Mouse (Mus musculus) forebrain, embryonic 11.5 days (tissue): ENCODE measurements around the gene Tor1b. TPM values are rescaled to one million over a fixed set of nuclear protein-coding genes. Genes with fewer than 3 reads are reported as not detected.

Source experiments
- ATAC-seq: fragments of 200-750 bp; cut with Nextera tagmentation; replicated peaks from 2 replicates; pipeline ENCODE4 v1.8.0; 2017; ENCODE audit warnings: moderate TSS enrichment; ENCODE audit not compliant: low FRiP score
- DNase-seq: peaks from one replicate; pipeline ENCODE4 v3.0.0-alpha.2; 2017; ENCODE audit warnings: low spot score
- H3K27ac ChIP-seq: fragments of 300-500 bp; sonication (generic); 2 replicates; pipeline ENCODE4 v1.5.1; 2014; ENCODE audit warnings: low read depth, low read length
- H3K27me3 ChIP-seq: fragments of 300-500 bp; sonication (generic); 2 replicates; pipeline ENCODE4 v1.6.1; 2014; ENCODE audit warnings: mild to moderate bottlenecking, low read length, mixed read lengths; ENCODE audit not compliant: control insufficient read depth, insufficient read depth
- H3K36me3 ChIP-seq: fragments of 300-500 bp; sonication (generic); 2 replicates; pipeline ENCODE4 v1.6.1; 2014; ENCODE audit warnings: mild to moderate bottlenecking, low read length, moderate library complexity, mixed read lengths; ENCODE audit not compliant: control insufficient read depth, insufficient read depth
- H3K4me1 ChIP-seq: fragments of 300-500 bp; sonication (generic); replicated peaks from 2 replicates; pipeline ENCODE4 v1.6.1; 2014; ENCODE audit warnings: low read length, mixed read lengths; ENCODE audit not compliant: control insufficient read depth, insufficient read depth
- H3K4me2 ChIP-seq: fragments of 300-500 bp; sonication (generic); 2 replicates; pipeline ENCODE4 v1.6.1; 2014; ENCODE audit warnings: low read depth, mild to moderate bottlenecking, low read length, moderate library complexity, mixed read lengths; ENCODE audit not compliant: severe bottlenecking
- H3K4me3 ChIP-seq: fragments of 300-500 bp; sonication (generic); 2 replicates; pipeline ENCODE4 v1.5.1; 2014; ENCODE audit warnings: low read depth, low read length
- H3K9ac ChIP-seq: fragments of 300-500 bp; sonication (generic); 2 replicates; pipeline ENCODE4 v1.6.1; 2014; ENCODE audit warnings: low read length
- H3K9me3 ChIP-seq: fragments of 300-500 bp; sonication (generic); 2 replicates; pipeline ENCODE4 v1.6.1; 2016; ENCODE audit warnings: low read length, mixed read lengths; ENCODE audit not compliant: control insufficient read depth
- WGBS: fragments of 180-500 bp; shearing (Covaris S2); extraction: QIAGEN DNeasy Blood & Tissue Kit; methylation state at CpG from one replicate; pipeline ENCODE4 v1.1.7; 2014; 5-methylcytosine and 5-hydroxymethylcytosine counted together
- polyA plus RNA-seq: library from polyadenylated mRNA; unstranded; fragments of >200 nt; fragmentation: Nextera tagmentation; extraction: Ambion mirVana; gene quantifications from 2 replicates; pipeline ENCODE4 v1.2.1, GENCODE M21; 2014

The Tor1b gene
- polyA plus RNA-seq = 24.9 and 25.7 TPM in 2 replicates

DNA sequence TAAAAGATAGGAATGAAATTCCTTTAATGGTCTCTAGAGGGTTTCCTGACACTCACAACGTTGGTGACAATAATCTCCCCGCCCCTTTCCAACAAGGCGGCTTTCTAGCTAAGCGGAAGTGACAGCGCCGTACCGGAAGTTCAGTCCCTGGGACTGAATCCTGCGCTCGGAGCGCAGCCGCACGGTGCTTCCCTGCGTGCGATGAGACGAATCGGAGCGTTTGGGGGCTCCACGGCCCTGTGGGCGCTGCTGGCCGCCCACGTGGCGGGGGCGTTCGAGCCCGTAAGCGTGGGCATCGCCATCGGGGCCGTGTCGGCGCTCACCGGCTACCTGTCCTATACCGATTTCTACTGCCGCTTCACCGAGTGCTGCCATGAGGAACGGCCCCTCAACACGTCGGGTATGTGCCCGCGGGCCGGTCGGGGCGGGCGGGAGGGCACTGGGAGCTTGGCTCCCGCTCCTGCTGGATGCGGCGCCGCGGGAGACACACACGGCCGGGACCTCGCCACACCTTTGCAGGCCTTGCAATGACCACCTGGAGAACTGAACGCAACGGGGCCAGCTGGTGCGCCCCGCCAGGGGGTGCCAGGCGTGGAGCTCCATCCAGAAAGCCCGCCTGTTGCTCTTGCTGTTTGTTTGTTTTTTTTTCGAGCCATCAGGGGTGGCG, at the start of gene Tor1b:
Gene Tor1b (plus strand): TSS at position 136 of the 667 bp plus-strand sequence.
- Histone ChIP-seq H3K9me3 (no peaks in the 10 kb centered on the region), H3K4me1 (peaks cover 9% of the 10 kb centered on the region), H3K4me2 (peak within 1 kb of the TSS; percentile 89), H3K27me3 (no peaks in the 10 kb centered on the region), H3K27ac (peak within 1 kb of the TSS; percentile 74), H3K9ac (peak within 1 kb of the TSS; percentile 85), H3K4me3 (peak within 1 kb of the TSS; percentile 74), H3K36me3 (peaks cover 6% of the 10 kb centered on the region; the same call in 1 of the 2 replicates)
- ATAC-seq (peak; percentile 86), DNase-seq (peak; percentile 89)
- under 1% methylated on average over 60 of the region's 60 CpGs for WGBS

DNA sequence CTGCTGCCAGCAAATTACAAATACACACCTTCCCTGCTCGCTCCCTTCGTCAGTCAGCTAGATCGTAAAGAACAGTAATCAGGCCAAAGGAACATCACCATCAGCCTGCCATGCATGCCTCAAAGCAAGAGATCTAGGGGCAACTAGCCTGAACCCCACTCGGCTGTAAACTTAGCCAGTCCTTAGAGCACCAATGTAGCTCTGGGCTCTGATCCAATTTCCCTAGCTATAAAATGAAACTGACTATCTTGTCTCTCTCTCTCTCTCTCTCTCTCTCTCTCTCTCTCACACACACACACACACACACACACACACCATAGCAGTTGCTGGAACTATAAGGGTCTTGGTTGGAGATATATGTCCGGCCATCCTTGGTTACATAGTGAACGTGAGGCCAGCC, 48.5 kb upstream of the Tor1b start:
- Histone ChIP-seq H3K4me1 (peaks cover 11% of the 10 kb centered on the region), H3K27ac (no peak overlapping the region), H3K4me2 (no peak overlapping the region), H3K9ac (no peak overlapping the region), H3K9me3 (no peaks in the 10 kb centered on the region), H3K4me3 (no peak overlapping the region), H3K36me3 (no peaks in the 10 kb centered on the region), H3K27me3 (no peaks in the 10 kb centered on the region; the same call in 1 of the 2 replicates)
- ATAC-seq (no peak), DNase-seq (no peak)
- WGBS = 89% methylated on average over 6 of the region's 6 CpGs

DNA sequence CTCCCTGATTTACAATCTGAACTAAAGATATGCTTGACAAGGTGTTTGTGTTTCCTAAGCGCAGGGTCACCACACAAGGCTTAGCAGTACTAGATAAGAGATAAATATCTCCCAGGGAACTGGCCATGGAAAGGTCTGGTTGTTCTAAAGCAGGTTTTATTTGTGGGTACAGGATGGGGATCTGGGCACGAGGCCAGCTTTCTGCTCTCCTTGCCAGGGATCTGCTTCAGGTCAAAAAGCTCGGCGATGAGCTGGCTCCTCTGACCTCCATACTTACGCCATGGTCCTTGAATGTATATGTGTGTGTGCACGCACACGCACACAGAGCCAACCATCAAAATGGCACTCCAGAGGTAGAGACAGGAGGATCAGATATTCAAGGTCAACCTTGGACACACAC, 47.8 kb upstream of the Tor1b start:
- H3K27ac ChIP-seq = no peak overlapping the region
- no peak overlapping the region for H3K4me2 ChIP-seq
- no peak overlapping the region for H3K9ac ChIP-seq
- H3K4me1 ChIP-seq = peaks cover 11% of the 10 kb centered on the region
- no peak overlapping the region for H3K4me3 ChIP-seq
- H3K27me3 ChIP-seq = no peaks in the 10 kb centered on the region; the same call in 1 of the 2 replicates
- DNase-seq (no peak), ATAC-seq (no peak)
- WGBS = 89% methylated on average over 7 of the region's 7 CpGs
- H3K9me3 ChIP-seq = no peaks in the 10 kb centered on the region
- H3K36me3 ChIP-seq = no peaks in the 10 kb centered on the region

GRCm38 (mm10) chr2:30905906-30906305, 46.9 kb upstream of the Tor1b start:
- 83% methylated on average over 8 of the region's 8 CpGs for WGBS
- ATAC-seq = no peak
- Histone ChIP-seq H3K27ac (no peak overlapping the region), H3K9me3 (no peaks in the 10 kb centered on the region), H3K36me3 (no peaks in the 10 kb centered on the region), H3K9ac (no peak overlapping the region), H3K27me3 (no peaks in the 10 kb centered on the region; the same call in 1 of the 2 replicates), H3K4me2 (no peak overlapping the region), H3K4me1 (peaks cover 11% of the 10 kb centered on the region), H3K4me3 (no peak overlapping the region)
- DNase-seq = no peak

- Histone ChIP-seq H3K4me2 (no peak overlapping the region), H3K27me3 (no peaks in the 10 kb centered on the region; the same call in 1 of the 2 replicates), H3K9me3 (no peaks in the 10 kb centered on the region), H3K27ac (no peak overlapping the region), H3K4me3 (no peak overlapping the region), H3K36me3 (no peaks in the 10 kb centered on the region), H3K4me1 (peaks cover 11% of the 10 kb centered on the region), H3K9ac (no peak overlapping the region)
- DNase-seq = no peak
- no peak for ATAC-seq
- 78% methylated on average over 4 of the region's 4 CpGs for WGBS
These were observed 46.1 kb upstream of the Tor1b start for GRCm38 (mm10) chr2:30906641-30907040.

DNA sequence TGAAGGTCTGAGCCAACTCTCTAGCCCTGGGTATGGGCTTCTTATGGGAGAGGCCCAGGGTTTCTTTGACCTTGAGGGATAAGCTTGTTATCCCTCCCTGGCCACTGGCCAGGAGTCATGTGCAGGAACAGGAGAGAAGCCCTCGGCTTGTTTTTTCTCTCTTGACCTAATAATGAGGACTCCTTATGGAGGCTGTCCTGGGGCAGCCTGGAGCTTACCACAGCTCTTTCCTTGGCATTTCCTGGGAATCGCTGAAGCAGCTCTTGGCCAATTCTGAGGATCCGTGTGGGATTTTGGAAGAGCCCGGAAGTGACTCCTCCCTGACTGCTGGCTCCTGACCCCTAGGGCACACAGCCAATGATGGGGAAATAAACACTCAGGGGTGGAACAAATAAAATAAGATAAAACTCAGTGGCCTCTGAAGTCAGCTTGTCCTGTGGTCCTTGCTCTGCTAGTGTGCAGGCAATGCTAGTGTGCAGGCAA, 40.4 kb upstream of the Tor1b start:
- no peak overlapping the region for H3K27ac ChIP-seq

GRCm38 (mm10) chr2:30913022-30913421, 39.7 kb upstream of the Tor1b start:
- no peak overlapping the region for H3K4me3 ChIP-seq
- WGBS = 85% methylated on average over 8 of the region's 8 CpGs
- no peaks in the 10 kb centered on the region for H3K4me1 ChIP-seq
- no peaks in the 10 kb centered on the region for H3K9me3 ChIP-seq
- no peaks in the 10 kb centered on the region for H3K36me3 ChIP-seq
- no peak overlapping the region for H3K27ac ChIP-seq
- ATAC-seq = no peak
- H3K9ac ChIP-seq = no peak overlapping the region
- no peak for DNase-seq
- H3K4me2 ChIP-seq = no peak overlapping the region
- H3K27me3 ChIP-seq = no peaks in the 10 kb centered on the region

More for the DNA sequence above, 40.4 kb upstream of the Tor1b start:
- no peak overlapping the region for H3K4me3 ChIP-seq
- H3K9me3 ChIP-seq = no peaks in the 10 kb centered on the region
- H3K27me3 ChIP-seq = no peaks in the 10 kb centered on the region
- DNase-seq (no peak), ATAC-seq (no peak)
- no peak overlapping the region for H3K4me2 ChIP-seq
- H3K4me1 ChIP-seq = no peaks in the 10 kb centered on the region
- H3K36me3 ChIP-seq = no peaks in the 10 kb centered on the region
- no peak overlapping the region for H3K9ac ChIP-seq
- WGBS = 74% methylated on average over 4 of the region's 4 CpGs

DNA sequence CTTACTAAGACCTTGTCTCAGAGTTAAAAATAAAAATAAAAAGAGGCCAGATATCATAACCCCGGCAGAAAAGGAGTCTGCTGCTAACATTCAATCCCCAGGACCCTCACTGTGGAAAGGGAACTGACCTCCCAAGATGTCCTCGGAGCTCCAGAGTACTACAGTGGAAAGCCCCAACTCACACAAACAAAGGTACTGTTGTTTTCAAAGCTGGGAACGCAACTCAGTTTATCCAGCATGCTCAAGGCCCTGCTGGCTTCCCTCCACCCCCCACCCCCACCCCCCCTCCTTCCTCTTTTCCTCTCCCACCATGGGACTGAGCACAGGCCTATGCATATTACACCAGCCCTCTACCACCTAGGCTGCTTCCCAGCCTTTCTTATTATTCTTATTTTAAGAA, 37.9 kb upstream of the Tor1b start:
- Histone ChIP-seq H3K27me3 (no peaks in the 10 kb centered on the region), H3K9me3 (no peaks in the 10 kb centered on the region), H3K27ac (no peak overlapping the region), H3K9ac (no peak overlapping the region), H3K4me2 (no peak overlapping the region), H3K4me1 (no peaks in the 10 kb centered on the region), H3K4me3 (no peak overlapping the region), H3K36me3 (no peaks in the 10 kb centered on the region)
- DNase-seq = no peak
- whole genome bisulfite sequencing = 41% methylated on average over 3 of the region's 3 CpGs
- ATAC-seq = no peak

DNA sequence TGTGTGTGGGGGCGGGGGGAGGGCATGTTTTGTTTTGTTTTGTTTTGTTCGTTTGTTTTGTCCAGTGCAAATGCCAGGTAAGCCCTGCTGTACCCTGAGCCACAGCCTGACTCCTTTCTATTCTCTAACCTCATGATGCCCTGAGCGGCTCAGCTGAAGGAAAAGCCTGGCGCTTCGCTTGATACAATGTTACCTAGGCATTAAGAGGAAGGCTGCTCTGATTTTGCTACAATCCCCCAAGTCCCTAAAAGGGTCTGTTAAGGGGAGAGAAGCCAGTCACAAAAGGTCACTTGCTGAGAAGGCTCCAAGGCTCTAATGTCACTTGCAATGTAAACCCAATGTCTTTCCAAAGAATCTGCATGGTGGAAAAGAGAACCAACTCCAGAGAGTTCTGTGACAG, 37.4 kb upstream of the Tor1b start:
- Histone ChIP-seq H3K4me3 (no peak overlapping the region), H3K9me3 (no peaks in the 10 kb centered on the region), H3K4me1 (no peaks in the 10 kb centered on the region), H3K4me2 (no peak overlapping the region), H3K27me3 (no peaks in the 10 kb centered on the region), H3K27ac (no peak overlapping the region), H3K36me3 (no peaks in the 10 kb centered on the region), H3K9ac (no peak overlapping the region)
- no peak for DNase-seq
- ATAC-seq = no peak
- 75% methylated on average over 5 of the region's 5 CpGs for WGBS
